Mouse (Mus musculus): ENCODE measurements around the gene Gabra2. TPM values are rescaled to one million over a fixed set of nuclear protein-coding genes. Genes with fewer than 3 reads are reported as not detected.

Gabra2 gene
- total RNA-seq (2021) (under 1 TPM in 1 of 2 experiments, not detected in 1; 0.10 TPM), polyA plus RNA-seq (2012; rRNA removed) (not detected in 2 replicates)
- long read RNA-seq = 0 reads

DNA sequence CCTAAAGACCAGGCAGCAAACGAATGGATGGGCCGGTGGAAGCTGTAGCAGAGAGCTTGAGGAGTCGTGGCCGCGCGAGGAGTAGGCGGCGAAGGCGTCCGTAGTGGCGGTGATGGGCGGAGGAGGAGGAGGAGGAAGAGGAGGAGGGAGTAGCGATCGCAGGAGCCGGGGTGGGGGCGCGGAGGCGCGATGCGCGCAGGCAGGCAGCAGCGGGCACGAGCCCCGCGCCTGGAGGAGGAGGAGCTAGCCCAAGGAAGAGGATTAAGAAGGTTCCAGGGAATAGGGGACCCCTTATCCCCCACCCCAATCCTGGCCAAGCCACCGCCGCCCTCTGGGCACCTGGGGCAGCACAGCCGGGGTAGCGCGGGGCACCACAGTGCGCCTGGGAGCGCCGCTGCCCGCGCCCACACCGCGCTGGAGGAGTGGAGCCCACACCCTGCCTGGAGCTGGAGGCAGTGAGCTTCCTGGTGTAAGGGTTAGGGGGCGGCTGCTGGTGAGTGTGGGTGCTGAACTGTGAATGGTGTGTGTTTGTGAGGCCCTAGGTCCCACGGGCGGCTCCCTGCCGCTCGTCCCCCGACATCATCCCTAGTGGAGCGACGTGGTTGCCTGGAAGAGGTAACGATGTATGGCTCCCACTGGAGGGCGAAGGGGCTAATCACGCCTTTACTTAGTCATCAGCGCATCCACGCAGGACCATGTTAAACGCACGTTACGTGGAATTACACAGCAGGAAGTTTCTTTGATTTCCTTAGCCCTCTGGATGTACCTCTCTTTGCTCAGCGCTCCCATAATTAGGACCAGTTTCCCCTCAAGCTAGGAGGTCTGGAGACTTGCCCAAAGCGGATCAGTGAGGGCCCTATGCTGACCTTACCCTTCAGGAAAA, at the start of gene Gabra2:
Gabra2 (minus strand) TSS at position 125 of the 883 bp plus-strand sequence.
- DNase-seq = peak; percentile 6

DNA sequence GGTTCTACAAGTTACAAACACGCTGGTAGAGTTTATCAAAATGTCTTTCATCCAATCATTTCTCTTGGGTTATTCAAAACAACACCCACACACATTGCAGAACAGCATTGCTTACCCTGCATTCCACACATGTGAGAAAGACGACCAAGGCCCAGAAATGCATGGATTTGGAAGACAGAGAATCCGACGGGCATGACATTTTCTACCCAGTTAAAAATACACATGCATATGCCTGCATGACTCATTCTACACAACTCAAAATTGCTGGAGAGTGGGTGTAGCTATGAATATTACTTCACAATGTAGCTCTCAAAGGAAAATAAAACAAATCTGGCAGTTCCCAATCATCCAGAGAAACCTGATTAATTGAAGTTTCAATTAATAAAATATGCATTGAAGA, 41.0 kb upstream of the Gabra2 start:
- no peak for DNase-seq

DNA sequence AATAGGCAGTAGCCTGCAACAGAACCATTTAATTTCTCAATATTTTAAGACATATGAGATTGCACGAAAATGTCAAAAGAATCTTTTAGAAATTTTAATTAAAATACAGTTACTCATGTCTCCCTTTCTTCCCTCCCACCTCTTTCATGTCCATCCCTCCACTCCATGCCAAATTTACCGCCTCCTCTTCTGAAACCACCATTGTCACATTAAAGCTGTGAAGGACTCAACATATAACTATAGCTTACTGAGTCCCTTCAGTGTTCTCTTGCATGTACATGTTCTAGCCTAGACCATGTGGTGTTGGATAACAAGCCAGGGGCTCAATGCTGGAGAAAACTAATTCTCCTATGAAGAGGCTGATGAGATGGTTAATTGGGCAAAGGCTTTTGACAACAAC, 40.2 kb upstream of the Gabra2 start:
- DNase-seq = no peak

DNA sequence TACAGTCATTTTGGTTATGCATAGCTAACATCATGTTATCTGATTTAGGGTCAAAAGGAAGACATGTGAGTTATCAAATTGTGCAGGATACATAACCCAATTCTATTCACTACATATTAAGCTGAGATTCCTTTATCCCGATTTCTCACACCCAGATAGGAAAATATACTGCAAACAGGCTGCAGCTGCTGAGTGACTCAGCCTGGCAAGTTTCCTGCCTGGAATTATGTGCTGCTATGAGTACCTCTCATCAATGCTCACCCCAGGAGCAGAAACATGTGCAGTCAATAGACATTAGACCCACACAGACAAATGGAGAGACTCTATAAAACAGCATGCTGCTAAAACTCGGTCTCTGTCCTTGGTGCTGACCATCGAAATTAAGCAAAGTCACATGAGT, 32.1 kb upstream of the Gabra2 start:
- no peak for DNase-seq

DNA sequence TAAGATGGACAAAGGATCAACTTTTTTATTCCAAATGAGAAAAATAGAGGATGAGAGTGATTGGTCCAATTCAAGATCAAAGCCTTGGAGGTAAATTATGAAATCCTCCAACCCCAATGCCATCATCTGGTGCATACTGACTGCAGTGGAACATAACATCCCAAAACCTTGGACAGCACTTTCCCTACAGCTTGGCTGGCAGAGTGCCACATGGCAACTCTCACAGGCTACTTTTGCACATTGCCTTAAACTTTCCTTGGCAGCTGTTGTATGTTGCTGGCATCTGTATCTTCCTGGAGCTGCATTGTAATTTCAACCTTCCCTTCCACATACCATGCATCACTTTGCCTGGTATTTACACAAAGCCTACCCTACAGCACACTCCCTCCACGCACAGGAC, 19.6 kb upstream of the Gabra2 start:
- no peak for DNase-seq

DNA sequence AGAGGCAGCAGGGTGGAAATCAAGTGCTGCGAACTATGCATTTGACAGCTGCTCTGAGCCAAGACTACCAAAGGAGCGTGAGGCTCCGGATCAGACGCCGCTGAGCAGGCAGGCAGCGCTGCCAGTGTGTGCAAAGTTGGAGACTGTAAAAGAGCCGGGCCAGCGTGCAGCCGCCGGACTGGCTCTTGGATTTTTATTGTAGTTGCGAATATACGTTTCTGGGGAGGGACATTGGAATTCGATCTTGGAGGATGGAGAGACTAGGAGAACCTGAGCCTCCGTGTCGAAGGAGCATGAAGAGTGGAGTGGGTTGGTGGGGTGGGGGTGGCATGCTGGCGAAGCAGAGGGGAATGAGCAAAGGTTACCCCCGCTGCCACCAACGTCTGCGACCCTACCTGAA, 469 bp downstream of the Gabra2 start:
- DNase-seq = no peak

DNA sequence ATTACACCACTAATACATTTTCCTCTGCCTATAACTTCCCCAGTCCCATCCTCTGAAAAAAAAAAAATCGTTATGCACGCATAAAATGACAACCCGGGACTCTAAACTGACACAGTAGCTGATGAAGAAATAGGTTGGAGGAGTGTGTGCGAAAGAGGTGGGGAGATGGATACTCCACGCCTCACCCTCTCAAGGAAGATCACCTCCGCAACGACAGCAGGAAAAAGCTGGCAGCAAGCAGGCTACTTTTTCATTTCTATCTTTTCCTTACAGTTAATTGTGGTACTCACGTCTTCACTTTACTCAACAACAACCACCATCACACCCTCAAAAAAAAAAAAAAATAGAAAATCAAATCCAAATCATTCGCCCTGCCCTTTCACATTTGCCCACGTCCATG, 873 bp downstream of the Gabra2 start:
- DNase-seq = no peak

DNA sequence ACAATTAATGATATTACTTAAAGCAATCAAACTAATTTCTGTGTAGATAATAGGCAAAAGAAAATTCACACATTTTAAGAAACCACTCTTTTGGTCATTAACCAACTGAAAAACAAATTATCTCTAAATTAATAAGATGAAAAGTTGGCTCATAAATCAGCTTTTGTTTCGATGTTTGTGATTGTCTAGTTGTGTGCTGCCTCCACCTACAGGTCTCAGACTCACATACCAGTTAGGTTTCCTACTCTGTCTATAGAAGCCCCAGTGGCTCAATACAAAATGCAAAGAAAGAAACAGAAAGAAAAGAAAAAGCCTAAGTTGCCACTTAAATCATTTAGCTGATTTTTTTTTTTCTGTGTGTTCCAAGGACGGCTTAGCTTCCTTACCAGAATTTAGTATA, 1.8 kb downstream of the Gabra2 start:
- no peak for DNase-seq

DNA sequence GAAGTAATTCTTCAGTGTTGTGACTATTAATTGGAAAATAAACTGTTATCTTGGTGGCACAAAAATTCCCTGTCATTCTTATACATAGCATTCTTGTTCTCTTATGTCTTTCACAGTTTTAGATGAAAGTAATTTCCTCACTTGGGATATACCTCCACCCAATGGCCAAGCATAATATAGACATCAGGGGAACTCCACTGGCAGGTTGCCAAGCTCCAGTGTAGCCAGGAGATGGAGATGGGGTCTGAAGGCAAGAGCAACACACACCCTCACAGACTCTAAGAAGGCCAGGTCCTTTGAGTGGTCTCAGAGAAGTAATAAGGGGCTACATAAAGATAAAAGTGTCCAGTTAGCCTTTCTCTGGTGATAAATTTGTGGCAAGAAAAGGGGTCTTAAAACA, 3.2 kb downstream of the Gabra2 start:
- no peak for DNase-seq

DNA sequence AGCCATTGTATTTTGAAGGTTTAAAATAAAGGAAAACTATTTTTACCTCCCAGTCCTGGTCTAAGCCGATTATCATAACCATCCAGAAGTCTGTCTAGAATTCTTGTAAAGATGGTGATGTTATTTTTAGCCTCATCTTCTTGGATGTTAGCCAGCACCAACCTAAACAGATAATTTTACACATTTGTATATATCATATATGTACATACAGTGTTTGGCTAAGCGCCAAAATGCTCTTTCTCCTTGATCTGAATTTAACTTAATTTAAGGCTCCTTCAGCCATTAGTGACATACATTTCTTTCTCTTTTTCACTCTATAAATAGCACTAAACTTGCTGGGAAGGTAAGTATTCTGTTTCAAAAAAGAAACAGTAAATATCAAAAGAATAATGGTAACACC, 3.7 kb downstream of the Gabra2 start:
- no peak for DNase-seq

DNA sequence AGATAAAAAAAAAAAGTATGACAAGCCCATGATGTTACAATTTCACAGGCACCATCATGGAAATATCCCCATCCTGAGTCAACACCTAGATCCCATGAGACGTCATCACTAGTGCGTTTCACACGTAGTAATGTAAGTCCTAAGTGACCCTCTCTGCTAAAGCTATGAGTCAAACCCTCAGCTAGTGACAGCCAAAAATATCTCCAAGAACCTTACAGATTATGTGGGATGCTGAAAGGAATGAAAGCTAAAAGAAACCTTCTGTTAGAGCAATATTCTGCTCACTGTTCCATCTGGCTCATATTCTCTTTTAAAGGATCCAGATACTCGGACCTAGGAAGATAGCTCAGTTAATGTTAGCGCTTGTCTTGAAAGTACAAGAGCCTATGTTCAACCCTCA, 16.8 kb downstream of the Gabra2 start:
- no peak for DNase-seq

DNA sequence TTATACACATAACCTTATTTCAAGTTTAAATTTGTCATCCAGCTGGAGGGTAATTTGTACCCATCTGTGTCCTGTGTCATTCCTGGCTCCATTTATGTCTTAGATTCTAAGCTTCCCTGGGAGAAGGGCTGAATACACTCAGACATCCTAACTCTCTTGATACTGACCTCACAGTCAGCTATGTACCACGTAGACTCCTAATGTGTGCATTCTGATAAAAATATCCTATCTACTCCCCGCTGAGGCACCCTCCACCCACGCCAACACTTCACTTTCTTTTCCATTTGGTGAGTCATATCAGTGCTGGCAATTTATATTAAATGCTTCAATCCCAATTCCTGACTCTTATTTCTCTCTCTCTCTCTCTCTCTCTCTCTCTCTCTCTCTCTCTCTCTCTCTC, 34.0 kb downstream of the Gabra2 start:
- no peak for DNase-seq

DNA sequence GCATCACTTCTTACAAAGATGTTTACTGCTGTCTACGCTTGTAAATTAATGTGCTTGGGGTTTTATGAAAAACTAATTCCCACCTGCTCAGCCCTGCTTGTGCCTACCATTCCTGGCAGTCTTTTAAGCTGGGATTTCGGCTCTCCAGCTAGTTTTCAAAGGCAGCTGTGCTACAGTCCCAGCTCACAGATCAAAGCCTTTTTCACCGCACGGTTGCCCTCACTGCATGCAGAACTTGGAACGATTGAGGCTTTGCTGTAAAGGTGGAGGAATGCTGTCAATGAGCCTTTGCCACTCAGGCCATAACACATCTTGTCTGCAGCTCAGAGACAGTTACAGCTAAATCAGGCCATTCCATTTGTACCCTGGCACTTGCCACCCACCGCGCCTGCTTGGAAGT, 37.6 kb downstream of the Gabra2 start:
- DNase-seq = no peak

DNA sequence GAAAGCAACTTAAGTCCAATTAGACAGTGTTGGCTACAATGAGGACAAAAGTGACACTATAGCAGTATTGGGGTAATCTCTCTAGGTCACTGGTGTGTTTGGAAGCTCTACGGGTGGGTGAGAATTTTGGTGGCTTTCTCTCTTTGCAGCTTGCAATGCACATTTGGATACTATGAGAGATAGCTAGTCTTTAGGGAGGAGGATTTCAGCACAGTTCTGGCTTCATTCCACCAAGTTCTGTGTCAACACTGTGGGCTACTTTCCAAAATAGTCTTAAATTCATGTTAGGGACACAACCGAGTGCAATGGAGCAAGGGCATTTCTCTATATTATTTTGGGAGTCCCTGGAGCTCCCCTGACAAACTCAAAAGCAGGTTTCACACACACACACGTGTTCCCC, 58.3 kb downstream of the Gabra2 start:
- DNase-seq = peak; percentile 23

DNA sequence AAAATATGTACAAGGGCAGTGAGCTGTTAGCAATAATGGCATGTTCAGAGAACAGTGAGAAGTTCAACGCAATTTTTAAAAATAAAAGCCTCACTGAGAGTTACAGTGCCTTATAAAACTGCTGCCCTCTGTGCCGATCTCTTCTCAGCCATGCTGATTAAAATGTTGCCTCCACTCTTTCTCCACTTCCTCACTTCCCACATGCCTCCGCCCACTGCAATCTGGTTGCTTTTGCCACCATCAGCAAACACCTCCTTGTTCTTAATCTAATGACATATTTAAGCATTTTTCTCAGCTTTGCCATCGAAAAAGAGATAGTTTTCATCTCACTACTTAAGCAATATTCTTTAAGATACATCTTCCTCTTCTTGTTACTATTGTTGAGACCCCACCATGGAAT, 69.7 kb downstream of the Gabra2 start:
- no peak for DNase-seq

DNA sequence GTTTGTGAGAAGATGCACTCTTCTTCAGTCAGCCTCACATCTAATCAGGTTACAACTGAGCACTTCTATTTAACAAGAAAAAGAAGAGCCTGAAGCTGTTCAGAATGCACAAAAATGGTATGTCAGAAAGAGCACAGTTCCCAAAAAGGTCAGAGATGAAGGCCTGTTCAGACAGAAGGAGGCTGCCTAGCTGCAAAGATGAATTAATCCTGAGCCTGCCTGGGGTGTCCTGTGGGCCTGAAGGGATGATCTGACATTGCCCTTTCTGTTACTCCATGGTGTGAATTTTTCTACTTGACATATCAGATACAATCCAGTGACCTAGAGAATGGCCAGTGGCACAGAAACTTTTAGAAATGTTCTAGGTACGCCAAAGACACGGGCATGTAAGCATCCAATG, 83.9 kb downstream of the Gabra2 start:
- no peak for DNase-seq

DNA sequence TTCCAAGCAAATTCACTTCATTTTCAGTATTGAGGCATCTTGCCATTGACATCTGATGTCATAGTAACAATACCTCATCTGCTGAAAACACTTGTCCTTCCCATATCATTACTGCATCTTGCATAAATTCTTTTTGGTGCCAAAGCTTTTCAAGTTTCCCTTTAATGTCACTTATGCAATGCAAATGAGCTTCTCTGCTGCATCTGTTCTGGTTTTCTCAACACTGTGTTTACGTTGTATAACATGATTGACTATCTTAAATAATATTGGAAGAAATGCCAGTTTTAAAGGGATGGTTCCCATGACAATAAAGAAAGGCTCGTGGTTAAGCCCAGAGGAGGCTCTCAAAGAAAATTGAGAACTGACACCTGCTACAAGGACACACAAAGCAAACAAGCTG, 84.4 kb downstream of the Gabra2 start:
- DNase-seq = no peak

DNA sequence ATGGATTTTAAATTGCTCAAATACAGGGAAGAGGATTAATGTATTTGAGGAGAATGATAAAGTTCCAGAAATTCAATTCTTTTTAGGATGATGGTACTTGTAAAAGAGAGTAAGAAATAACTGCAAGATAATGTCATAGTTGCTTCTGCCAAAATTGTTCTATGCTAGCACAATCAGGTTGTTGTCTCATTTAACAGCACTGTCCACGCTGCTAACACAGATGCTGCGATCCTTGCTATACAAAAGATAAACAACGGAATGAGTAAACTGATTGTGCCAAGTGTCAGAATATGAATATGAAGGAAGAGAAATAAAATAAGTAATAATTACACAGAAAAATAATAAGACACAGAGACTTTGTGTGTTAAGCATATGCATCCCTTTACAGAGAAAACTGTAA, 84.9 kb downstream of the Gabra2 start:
- no peak for DNase-seq

DNA sequence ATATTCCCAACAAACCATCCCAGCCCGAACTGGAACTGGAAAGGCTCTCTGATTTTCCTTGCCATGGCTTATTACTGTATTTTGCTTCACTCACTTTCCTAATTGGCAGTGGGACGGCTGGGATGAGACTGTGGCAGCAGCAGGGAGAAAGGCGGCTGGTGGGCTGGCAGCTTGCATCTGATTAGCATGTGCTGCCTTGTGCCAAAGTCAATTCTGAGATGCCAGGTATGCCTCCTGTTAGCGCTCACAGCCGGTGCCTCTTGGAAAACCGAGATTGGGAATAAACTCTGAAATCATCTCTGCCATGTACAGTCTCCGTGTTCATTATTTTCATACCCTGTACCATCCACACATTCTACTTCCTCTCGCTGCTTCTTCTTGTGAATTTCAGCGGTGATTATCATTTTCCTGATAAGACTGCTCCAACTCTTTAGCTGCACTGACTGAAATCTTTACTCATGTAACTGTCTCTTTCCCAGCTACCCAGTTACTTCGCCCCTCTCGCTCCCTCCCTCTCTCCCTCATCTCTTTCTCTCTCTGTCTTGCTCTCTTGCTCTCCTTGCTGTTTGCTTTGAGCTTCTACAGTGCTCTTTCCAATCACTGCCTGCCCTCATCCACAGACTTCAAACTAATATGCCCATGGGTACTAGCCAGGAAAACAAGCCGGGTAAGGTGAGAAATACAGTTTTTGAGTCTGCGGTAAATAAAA, 99.9 kb downstream of the Gabra2 start:
- DNase-seq = no peak

DNA sequence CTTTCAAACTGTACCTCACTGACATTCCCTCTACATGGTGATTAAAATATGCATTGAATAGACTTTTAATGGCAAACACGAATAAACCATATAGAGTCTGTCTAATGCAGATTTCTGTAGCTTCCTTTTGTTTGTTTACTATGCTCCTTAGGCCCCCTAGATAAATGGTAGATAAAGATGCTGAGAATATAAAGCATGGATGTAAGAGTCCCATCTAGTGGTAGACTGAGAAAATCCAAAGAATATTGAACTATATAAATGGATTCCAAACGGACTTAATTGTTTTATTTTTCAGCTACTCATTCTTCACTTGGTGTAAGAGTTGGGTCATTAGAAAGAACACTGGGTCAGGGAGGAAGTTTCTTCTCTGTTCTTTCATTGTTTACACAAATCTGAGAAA, 102.4 kb downstream of the Gabra2 start:
- no peak for DNase-seq

DNA sequence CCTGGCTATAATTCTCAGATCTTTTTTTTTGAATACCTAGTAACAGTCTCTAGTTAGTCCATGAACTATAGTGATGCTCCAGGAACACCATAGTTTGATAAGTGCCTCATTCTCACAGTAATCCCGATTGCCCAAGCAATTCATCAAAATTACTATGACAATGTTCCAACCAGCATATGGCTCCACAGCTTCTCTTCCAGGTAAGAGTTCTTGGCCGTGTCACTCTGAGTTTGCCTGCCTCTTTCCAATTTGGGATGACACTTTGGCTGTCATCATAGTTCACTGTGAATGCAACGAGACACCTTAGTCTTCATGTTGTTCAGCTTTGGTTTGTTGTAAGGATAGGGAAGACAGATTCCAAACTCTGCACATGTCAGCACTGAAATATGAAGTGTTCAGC, 104.8 kb downstream of the Gabra2 start:
- no peak for DNase-seq

All from adrenal gland, adult 2 months (tissue).